Comparison of ENCODE assay signal across 8 mouse cellular contexts in genomic region chr11:30057299-30057698, GRCm38 (mm10). TPM values are rescaled to one million over a fixed set of nuclear protein-coding genes. Genes with fewer than 3 reads are reported as not detected.
DNase-seq lines count a peak whose midpoint lies in the region; ATAC-seq and TF ChIP-seq lines count a peak whose summit lies in the region.

No protein-coding gene starts in this region.

- H3K36me3 ChIP-seq in heart, embryonic 13.5 days: no peaks in the 10 kb centered on the region
- no peaks in the 10 kb centered on the region for H3K36me3 ChIP-seq in spleen, adult 2 months (ENCODE audit: control insufficient read depth, insufficient read depth, low read length)
- no peaks in the 10 kb centered on the region for H3K36me3 ChIP-seq in splenic B cell, adult 2 months (ENCODE audit: control insufficient read depth, insufficient read depth, low read length, poor library complexity, severe bottlenecking)

- no peak for TF ChIP-seq POLR2A in spleen, adult 2 months (IDR thresholded peaks at IDR 0.05; ENCODE audit: low read depth, low read length)

- WGBS in heart, embryonic 13.5 days: 38% methylated on average over 8 of the region's 8 CpGs
- WGBS in spleen, adult 2 months: 29% methylated on average over 8 of the region's 8 CpGs

- no peak overlapping the region for H3K4me3 ChIP-seq in heart, embryonic 13.5 days
- peak overlapping the region; percentile 40; the same call in 1 of the 2 replicates for H3K4me3 ChIP-seq in spleen, adult 2 months (ENCODE audit: extremely low read depth, insufficient read depth, insufficient read length)

- intact Hi-C loops in heart, postnatal 25 days (cut with DNase I): no loop called here

- DNase-seq in heart, postnatal 25 days (ENCODE audit: low spot score): no peak
- DNase-seq in spleen, adult 2 months (ENCODE audit: low read depth in 1 of 2, low spot score in 2 of 2): no peak
- no peak for DNase-seq in spleen, adult 12 weeks (ENCODE audit: low spot score)
- DNase-seq in splenic B cell, adult 2 months (ENCODE audit: low read depth, low spot score): peak; percentile 49
- no peak for DNase-seq in thymus, postnatal 36 days
- no peak for DNase-seq in ovary, postnatal 36 days (ENCODE audit: low spot score)

- H3K4me2 ChIP-seq in heart, embryonic 13.5 days: 0 out of 2 replicates have a peak overlapping the region, but pooled peaks have one; percentile 43

- no peak overlapping the region for H3K9ac ChIP-seq in heart, embryonic 13.5 days

- H3K4me1 ChIP-seq in heart, embryonic 13.5 days: no peaks in the 10 kb centered on the region
- H3K4me1 ChIP-seq in spleen, adult 2 months (ENCODE audit: control insufficient read depth, insufficient read depth, insufficient read length): no peaks in the 10 kb centered on the region

- no peaks in the 10 kb centered on the region for H3K27me3 ChIP-seq in heart, embryonic 13.5 days (replicated peaks)
- H3K27me3 ChIP-seq in spleen, adult 2 months (ENCODE audit: control insufficient read depth, insufficient read depth, low read length): no peaks in the 10 kb centered on the region
- no peaks in the 10 kb centered on the region for H3K27me3 ChIP-seq in splenic B cell, adult 2 months (ENCODE audit: control insufficient read depth, insufficient read depth, low read length, poor library complexity, severe bottlenecking)

- H3K9me3 ChIP-seq in heart, embryonic 13.5 days: no peaks in the 10 kb centered on the region

- no peak overlapping the region for H3K27ac ChIP-seq in heart, embryonic 13.5 days (replicated peaks)
- H3K27ac ChIP-seq in spleen, adult 2 months (ENCODE audit: insufficient read depth, low read length): no peak overlapping the region

- TF ChIP-seq CTCF in spleen, adult 2 months (IDR thresholded peaks at IDR 0.05; ENCODE audit: extremely low read depth, insufficient read depth, insufficient read length, insufficient replicate concordance): 0 out of 2 replicates have a peak, but pooled peaks have one; percentile 19

- ATAC-seq in heart, embryonic 13.5 days (ENCODE audit: extremely low read depth, insufficient number of reproducible peaks, low FRiP score, low TSS enrichment): no peak
- peak; percentile 85 for ATAC-seq in granulocyte monocyte progenitor cell, adult 5-6 weeks (replicated peaks; ENCODE audit: poor library complexity, severe bottlenecking)

RNA-seq across cellular contexts. Expression of gene Eml6, which starts 31.5 kb away (rescaled TPM):
- 0.38 and 0.52 TPM in 2 replicates for polyA plus RNA-seq in heart, embryonic 13.5 days (2015; fragmentation: Nextera tagmentation; extraction: Ambion mirVana)
- total RNA-seq in heart, postnatal 25 days (2021): 1 to 10 TPM; 1.8 to 2.5 TPM
- 0.98 and 1.1 TPM in 2 replicates for polyA plus RNA-seq in spleen, adult 2 months (2012; rRNA removed)
- 2.6 and 6.8 TPM in 2 replicates for total RNA-seq in granulocyte monocyte progenitor cell, adult 5-6 weeks (2014; fragmentation: Nextera tagmentation)
- 1.2 and 1.4 TPM in 2 replicates for total RNA-seq in granulocyte monocyte progenitor cell, adult 5-6 weeks (2017)
